Mouse (Mus musculus): ENCODE data around the gene Hoxc11.

DNA sequence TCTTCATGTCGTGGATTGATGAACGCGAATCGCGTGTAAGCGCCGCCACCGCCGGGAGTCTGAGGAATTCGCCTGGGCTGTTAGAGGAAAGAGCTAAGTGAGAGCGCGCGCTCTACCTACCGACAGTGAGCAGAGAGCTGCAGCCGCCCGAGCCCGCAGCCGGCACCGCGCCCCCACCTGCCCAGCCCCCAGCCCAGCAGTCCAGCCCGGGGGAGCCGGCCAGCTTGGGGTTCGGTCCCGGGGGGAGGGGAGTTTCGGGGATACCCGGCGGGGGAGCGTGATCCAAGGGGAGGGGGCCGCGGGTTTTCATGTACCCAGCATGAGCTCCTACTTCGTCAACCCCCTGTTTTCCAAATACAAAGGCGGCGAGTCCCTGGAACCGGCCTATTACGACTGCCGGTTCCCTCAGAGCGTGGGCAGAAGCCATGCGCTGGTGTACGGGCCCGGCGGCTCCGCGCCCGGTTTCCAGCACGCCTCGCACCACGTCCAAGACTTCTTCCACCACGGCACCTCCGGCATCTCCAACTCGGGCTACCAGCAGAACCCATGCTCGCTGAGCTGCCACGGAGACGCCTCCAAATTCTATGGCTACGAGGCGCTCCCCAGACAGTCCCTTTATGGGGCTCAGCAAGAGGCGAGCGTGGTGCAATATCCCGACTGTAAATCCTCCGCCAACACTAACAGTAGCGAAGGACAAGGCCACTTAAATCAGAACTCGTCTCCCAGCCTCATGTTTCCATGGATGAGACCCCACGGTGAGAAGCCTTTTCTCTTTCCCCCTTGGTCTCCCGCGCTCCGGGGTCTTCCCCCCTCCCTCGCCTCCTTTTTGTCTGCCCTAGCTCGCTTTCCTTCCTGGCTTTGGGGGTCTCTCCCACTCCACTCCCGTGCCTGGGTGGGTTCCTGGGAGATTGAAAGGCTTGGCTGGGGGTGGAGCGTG is 36.5 kb downstream of the Hoxc11 start, which contains the start of gene Hoxc8:
- TF ChIP-seq CTCF (IDR thresholded peaks at IDR 0.05; ENCODE audit: insufficient read depth, low read length), result no peak
- no peak for TF ChIP-seq POLR2A (IDR thresholded peaks at IDR 0.05; ENCODE audit: borderline replicate concordance, extremely low read depth, low read depth, low read length)
